Mouse (Mus musculus) cerebellum, adult (tissue): ENCODE measurements at regions not wholly inside any gene's neighbourhood (a gene's known extent, or its start where the extent isn't known, plus 50 kb on each side); places are given as distances from the start of the nearest gene placed in this dataset.

Experiments
- ATAC-seq: cut with Nextera tagmentation; 2 replicates; pipeline ENCODE4 v1.9.2; 2017; ENCODE audit warnings: mild to moderate bottlenecking, moderate library complexity, mixed read lengths; ENCODE audit not compliant: insufficient number of reproducible peaks, low FRiP score, low TSS enrichment

DNA sequence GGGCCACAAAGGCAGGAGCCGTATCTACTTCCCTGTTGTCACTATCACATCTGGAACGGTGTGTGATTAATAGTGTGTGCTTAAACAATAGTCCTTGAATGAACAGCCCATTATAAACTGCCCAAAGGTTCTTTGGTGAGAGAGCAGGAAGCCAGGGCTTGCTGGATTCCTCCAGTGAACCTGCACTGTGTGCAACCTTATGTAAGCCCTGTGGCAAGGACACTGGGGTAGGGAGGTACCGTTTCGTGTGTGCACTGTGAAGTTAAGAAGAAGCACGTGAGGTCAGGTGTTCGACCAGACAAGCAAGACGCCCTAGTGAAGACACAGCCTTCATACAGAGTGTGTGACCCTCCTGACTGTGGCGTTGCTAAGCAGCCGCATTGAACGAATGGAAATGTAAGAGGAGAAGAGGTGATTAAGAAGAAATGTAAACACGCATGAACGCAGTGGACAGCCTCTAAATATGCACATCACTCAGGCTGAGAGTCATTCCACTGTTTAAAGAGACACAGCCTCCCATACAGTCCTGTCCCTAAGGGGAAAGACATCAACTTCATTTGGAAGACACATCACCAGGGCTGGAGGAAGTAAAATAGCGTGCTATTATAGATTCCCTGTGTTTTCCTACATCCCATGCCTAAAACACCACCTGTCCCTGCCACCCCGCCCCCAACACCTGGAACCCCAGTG, 472.0 kb upstream of the Gm19410 start:
- ATAC-seq = no peak

GRCm38 (mm10) chr8:35296936-35297335, 468.7 kb upstream of the Gm19410 start:
- no peak for ATAC-seq

- ATAC-seq = no peak
Observed at GRCm38 (mm10) chr8:35299088-35299487, 466.5 kb upstream of the Gm19410 start.

DNA sequence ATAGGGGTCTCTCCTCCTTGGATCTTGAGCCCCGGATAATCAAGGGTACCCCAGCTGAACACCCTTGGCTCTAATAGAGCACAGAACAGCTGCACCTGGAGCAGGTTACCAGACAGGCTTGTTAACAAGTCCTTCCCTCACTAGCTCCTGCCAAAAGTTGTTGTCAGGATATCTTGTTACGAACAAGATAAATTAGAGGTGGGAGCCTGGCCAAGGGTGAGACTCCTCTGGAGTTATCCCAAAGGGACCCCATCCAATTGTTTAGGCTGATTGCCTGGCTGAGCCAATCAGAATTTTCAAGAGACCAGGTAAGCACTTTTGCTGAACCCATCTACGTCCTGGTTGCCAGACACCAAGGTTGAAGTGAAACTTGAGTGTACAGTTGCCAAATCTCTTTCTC, 465.2 kb upstream of the Gm19410 start:
- no peak for ATAC-seq

- no peak for ATAC-seq
Observed at GRCm38 (mm10) chr8:35300881-35301521, 464.6 kb upstream of the Gm19410 start.

DNA sequence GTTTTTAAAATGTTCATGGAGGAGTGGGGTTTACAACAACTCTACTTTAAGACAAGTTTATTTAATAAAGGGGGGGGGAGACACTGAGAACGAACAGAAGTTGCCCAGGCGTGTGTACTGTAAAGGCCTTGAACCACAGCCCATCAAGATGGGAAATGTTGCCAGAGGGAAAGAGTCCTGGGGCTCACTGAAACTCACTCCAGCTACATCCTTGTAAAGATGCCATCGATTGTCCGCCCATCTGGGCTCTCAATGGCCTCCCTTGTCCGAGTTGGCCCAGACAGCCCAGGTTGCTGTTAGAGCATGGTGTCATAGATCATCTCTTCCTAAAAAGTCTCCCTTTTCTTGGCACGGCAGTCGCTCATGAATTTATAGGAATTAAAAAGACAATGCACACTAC, 462.7 kb upstream of the Gm19410 start:
- no peak for ATAC-seq

DNA sequence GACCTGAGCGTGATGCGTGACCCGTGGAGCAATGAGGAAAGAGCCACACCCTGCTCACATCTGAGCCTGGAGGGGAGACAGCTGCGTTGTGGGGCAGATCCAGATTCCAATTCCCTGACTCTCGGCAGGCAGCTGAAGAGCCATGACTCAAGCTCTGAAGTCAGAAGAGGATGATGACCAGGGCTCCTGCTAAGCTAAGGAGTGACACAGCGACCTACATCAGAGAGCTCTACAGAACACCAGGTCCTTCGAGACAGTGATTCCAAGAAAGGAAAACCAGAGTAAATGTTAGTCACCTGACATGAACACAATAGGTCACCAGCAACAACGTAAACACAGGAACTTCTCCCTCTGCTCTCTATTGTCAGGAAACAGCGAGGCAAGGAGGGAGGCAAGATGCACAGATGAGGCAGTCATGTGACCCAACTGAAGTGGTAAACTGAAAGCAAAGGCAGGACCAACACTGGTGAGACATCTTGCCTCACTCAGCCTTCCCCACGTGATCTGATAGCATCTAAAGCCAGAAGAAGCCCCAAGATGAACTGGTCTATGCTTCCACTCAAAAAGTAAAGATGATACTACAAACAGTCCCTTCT, 444.2 kb upstream of the Gm19410 start:
- ATAC-seq = no peak

GRCm38 (mm10) chr8:35323180-35323975, 442.2 kb upstream of the Gm19410 start:
- ATAC-seq = no peak
